Mouse (Mus musculus) cerebellum, adult 2 months (tissue): ENCODE data around the gene Ndufv1. TPM values are rescaled to one million over a fixed set of nuclear protein-coding genes. Genes with fewer than 3 reads are reported as not detected.
"Not testable (repeated sequence)": the region's sequence is repeated elsewhere in the genome, so short reads cannot be mapped to it uniquely, and the experiment has no call there.

Experiments
- DNase-seq, 2 experiments: peaks; one replicate each; pipeline ENCODE4 v3.0.0; 2021
- H3K27ac ChIP-seq: fragments of 200-500 bp; 2 replicates; pipeline ENCODE4 v1.5.1; 2012; ENCODE audit warnings: low read length, control low read depth, inconsistent platforms; ENCODE audit not compliant: insufficient read depth
- H3K27me3 ChIP-seq: fragments of 200-500 bp; 2 replicates; pipeline ENCODE4 v1.6.1; 2012; ENCODE audit warnings: inconsistent platforms, mild to moderate bottlenecking, low read length, moderate library complexity; ENCODE audit not compliant: control insufficient read depth, insufficient read depth
- H3K4me1 ChIP-seq: fragments of 200-500 bp; 2 replicates; pipeline ENCODE4 v1.6.1; 2011; ENCODE audit warnings: low read length; ENCODE audit not compliant: control insufficient read depth, insufficient read depth
- H3K4me3 ChIP-seq: fragments of 200-500 bp; replicated peaks from 2 replicates; pipeline ENCODE3; 2011; ENCODE audit warnings: mild to moderate bottlenecking, low read depth, low read length, control low read depth; ENCODE audit not compliant: insufficient read depth
- CTCF ChIP-seq: fragments of 200-500 bp; IDR thresholded peaks from 2 replicates; pipeline ENCODE4 v1.5.1; 2011; ENCODE audit warnings: low read depth, mild to moderate bottlenecking, control low read depth, low read length, moderate library complexity, borderline replicate concordance; ENCODE audit not compliant: insufficient read depth
- POLR2A ChIP-seq: fragments of 200-500 bp; IDR thresholded peaks from 2 replicates; pipeline ENCODE4 v1.6.1; 2011; ENCODE audit warnings: low read length, control low read depth, borderline replicate concordance; ENCODE audit not compliant: insufficient read depth
- WGBS: fragments of 180-500 bp; shearing (Covaris S2); methylation state at CpG from one replicate; pipeline ENCODE4 v1.1.7; 2018; 5-methylcytosine and 5-hydroxymethylcytosine counted together
- polyA plus RNA-seq: library from polyadenylated mRNA; depleted of rRNA; stranded (reverse); fragments of >200 nt; gene quantifications from 2 replicates; pipeline ENCODE4 v1.2.3, GENCODE M21; 2012

The Ndufv1 gene
- polyA plus RNA-seq, 1 experiment = 331 TPM

DNA sequence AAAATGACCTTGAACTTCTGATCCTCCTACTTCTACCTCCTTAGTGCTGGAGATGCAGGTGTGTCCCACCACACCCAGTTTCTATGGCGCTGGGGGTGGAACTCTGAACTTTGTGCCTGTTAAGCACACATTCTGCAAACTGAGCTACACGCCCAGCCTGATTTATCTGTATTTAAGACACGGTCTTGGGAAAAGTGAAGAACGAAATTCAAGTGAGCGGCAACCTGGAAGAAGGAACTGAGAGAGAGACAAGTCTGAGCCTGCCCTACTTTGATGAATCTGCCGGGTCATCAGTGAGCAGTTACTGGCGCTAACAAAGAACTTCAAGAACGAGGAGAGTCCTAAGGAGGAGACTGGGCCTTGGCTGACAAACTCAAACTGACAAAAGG lies 34.3 kb upstream of the Ndufv1 start:
- H3K27ac ChIP-seq = no peak overlapping the region
- TF ChIP-seq CTCF (no peak), POLR2A (no peak)
- H3K4me3 ChIP-seq = no peak overlapping the region
- H3K4me1 ChIP-seq = peaks cover 7% of the 10 kb centered on the region
- no peaks in the 10 kb centered on the region for H3K27me3 ChIP-seq
- DNase-seq = no peak
- WGBS = 92% methylated on average over 8 of the region's 8 CpGs

DNA sequence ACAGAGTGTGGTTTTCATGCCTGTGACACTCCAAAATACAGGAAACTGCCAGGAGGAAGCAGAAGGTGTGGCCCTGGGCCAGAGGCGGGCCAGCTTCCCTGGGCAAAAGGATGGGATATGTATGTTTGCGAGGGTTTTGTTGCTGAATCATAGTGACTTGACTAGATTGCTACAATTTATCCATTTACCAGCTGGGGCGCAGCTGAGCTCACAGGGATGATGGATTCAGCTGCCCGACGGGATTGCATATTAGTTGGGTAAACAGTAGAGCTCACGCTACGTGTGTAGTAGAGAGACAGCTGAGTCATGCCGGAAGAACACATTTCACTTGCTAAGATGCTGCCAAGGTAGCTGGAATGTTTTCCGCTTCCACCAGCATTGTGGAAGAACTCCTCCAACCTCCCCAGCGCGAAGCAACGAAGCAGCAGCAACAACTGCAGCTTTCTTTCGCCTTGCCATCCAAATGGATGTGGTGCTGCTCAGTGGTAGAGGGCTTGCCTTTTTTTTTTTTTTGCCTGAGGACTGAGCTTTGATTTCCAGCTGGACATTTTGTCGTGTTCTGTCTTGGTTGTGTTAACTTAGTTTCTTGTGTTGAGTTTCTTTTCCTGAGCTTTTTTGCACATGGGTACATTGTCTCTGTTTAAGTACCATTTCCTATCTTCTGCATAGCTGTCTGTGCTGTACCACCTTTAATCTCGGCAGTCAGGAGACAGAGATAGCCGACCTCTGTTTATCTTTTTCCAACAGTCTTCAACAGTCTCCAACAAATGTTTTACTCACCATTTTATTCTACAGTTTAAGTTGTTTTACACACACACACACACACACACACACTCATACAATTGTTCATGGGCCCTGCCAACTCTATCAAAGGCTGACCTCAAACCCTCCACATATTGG lies 33.6 kb upstream of the Ndufv1 start, which contains the start of gene Gstp2:
Gene Gstp2, minus strand, starts transcription at position 58 of the 900 bp plus-strand sequence.
- TF ChIP-seq POLR2A (no peak), CTCF (peak; percentile 61)
- H3K27ac ChIP-seq = peak within 1 kb of the TSS; percentile 75
- WGBS = 15% methylated on average over 16 of the region's 16 CpGs
- H3K27me3 ChIP-seq = no peaks in the 10 kb centered on the region
- H3K4me3 ChIP-seq = peak within 1 kb of the TSS; percentile 35
- peak; percentile 81 to 84 for DNase-seq
- peaks cover 7% of the 10 kb centered on the region for H3K4me1 ChIP-seq

DNA sequence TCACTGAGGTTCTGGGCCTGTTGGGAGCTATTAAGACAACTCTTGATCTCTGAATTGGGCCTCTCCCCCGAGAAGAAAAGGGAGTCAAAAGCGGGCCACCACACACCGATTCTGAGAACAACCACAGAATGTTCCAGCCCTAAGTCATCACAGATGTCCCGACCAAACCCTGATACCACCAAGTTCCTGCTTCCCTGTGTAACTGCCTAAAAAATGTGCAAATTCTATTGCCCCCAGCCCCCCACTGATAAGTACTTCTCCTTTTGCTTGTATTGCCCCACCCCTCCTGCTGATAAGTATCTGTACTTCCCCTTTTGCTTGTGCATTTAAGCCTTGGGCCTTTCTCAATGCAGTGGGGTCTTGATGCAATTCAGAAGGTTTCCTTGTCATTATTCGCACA lies 31.5 kb upstream of the Ndufv1 start:
- not testable (repeated sequence) for DNase-seq, H3K27ac ChIP-seq, H3K4me3 ChIP-seq, H3K27me3 ChIP-seq, H3K4me1 ChIP-seq
- 90% methylated on average over 5 of the region's 5 CpGs for WGBS

DNA sequence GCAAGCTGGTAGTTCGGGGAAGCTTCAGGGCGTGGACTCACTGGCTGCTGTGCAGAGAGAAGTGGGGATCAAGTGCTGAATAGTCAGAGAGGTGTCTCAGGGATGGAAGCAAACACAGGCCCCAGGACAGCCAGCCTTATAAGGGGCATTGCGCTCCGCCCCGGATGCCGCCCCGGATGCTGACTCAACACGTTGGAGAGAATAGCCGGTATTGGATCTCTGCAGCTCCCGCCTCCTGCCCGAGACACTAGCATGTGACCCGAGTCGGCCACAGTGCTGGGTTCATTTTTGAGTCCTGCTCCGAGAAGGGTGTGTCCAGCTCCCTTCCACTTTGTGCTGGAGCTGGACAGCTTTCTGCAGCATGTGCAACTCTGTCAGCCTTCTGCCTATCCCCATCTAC lies 29.5 kb upstream of the Ndufv1 start:
- H3K4me3 ChIP-seq = no peak overlapping the region
- TF ChIP-seq CTCF (no peak), POLR2A (no peak)
- H3K27me3 ChIP-seq = no peaks in the 10 kb centered on the region
- no peak for DNase-seq
- H3K4me1 ChIP-seq = peaks cover 3% of the 10 kb centered on the region; the same call in 1 of the 2 replicates
- H3K27ac ChIP-seq = no peak overlapping the region
- WGBS = 78% methylated on average over 14 of the region's 14 CpGs

DNA sequence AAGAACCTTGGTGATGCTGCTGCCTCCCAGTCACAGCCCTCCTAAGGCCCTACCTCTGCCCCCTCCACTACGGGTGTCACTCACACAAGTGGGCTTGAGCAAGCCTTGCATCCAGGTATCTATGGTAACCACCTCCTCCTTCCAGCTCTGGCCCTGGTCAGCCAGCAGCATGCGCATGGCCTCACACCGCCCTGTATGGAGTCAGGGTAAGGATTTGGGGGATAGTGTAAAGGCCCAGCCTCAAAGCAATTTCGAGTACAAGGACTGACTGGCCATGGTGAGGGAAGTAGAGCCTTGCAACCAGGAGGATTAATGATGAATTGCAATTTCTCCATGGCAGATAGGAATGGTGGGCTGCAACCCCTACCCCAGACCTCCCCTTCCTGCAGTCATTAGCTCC lies 28.9 kb upstream of the Ndufv1 start:
- not testable (repeated sequence) for H3K27me3 ChIP-seq, H3K27ac ChIP-seq, H3K4me3 ChIP-seq, H3K4me1 ChIP-seq, DNase-seq
- 86% methylated on average over 3 of the region's 4 CpGs for WGBS

DNA sequence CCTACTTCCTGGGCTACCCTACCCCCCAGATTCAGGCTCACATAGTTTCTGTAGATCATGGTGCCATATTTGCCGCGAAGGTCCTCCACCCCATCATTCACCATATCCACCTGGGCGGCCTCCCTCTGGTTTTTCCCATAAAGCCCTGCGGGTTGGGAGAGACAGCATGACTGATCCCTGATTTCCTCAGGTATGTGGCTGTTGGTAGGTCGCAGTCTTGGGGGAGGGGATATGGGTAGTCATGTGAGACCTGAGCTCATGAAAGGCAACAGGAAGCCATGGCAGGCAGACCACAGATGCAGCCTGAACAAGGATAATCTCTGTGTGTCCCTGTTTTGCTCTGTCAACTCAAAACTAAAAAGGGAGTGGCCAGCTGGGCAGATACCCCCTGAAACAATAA lies 28.3 kb upstream of the Ndufv1 start:
- WGBS = 89% methylated on average over 5 of the region's 5 CpGs
- not testable (repeated sequence) for DNase-seq, H3K4me1 ChIP-seq, H3K27me3 ChIP-seq, H3K27ac ChIP-seq, H3K4me3 ChIP-seq

DNA sequence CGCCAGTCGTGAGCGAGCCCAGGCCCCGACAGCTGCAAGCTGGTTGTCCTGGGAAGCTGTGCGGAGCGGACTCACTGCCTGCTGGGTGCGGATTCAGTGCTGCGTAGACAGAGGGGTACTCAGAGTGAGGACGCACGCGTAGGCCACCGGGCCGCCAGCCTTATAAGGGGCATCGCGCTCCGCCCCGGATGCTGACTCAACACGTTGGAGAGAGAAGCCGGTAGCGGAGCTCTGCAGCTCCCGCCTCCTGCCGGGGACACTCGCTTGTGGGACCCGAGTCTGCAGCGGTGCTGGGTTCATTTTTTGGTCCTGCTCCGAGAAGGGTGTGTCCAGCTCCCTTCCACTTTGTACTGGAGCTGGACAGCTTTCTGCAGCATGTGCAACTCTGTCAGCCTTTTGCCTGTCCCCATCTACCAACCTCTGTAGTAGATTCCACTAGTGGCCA lies 25.2 kb upstream of the Ndufv1 start, which contains the start of gene Gstp1:
Gene Gstp1, minus strand, starts transcription at position 198 of the 445 bp plus-strand sequence.
- Histone ChIP-seq H3K4me3 (peak within 1 kb of the TSS; percentile 78), H3K27ac (peak within 1 kb of the TSS; percentile 47), H3K4me1 (peaks cover 6% of the 10 kb centered on the region), H3K27me3 (no peaks in the 10 kb centered on the region)
- TF ChIP-seq POLR2A (peak; percentile 84), CTCF (no peak)
- peak; percentile 83 to 84 for DNase-seq
- WGBS = under 1% methylated on average over 26 of the region's 26 CpGs

DNA sequence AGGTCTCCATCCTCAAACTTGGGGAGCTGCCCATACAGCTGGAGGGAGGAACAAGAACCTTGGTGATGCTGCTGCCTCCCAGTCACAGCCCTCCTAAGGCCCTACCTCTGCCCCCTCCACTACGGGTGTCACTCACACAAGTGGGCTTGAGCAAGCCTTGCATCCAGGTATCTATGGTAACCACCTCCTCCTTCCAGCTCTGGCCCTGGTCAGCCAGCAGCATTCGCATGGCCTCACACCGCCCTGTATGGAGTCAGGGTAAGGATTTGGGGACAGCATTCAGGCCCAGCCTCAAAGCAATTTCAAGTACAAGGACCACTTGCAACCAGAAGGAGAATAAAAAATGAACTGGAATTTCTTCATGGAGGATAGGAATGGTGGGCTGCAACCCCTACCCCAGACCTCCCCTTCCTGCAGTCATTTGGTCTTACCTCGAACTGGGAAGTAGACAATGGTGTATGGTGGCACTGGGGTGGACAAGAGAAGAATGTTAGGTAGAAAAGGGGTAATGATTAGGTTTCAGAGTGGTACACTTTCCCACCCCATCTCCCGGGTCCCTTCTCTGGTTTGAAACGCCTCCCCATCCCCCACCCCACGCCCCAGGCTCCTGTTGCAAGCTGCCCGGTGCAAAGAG lies 24.7 kb upstream of the Ndufv1 start:
- H3K4me1 ChIP-seq, DNase-seq, H3K27me3 ChIP-seq: not testable (repeated sequence)
- 20% methylated on average over 8 of the region's 8 CpGs for WGBS
- Histone ChIP-seq H3K27ac (peak overlapping the region; percentile 47), H3K4me3 (peak overlapping the region; percentile 78)
